Comparison of ENCODE assay signal across 21 mouse cellular contexts in genomic region chr10:16960971-16961370, GRCm38 (mm10).
DNase-seq lines count a peak whose midpoint lies in the region; ATAC-seq lines count a peak whose summit lies in the region.
"Had no signal": no experiment of that assay in that cellular context is flagged by ENCODE, and none has a peak within 500 bp of the region (broad histone marks: within the 10 kb centered on the region; RNA-seq: fewer than 3 reads in every experiment).

No protein-coding gene starts in this region.

- no peak for DNase-seq in liver, embryonic 11.5 days (ENCODE audit: low spot score)
- peak; percentile 71 for DNase-seq in fat pad, adult 2 months (ENCODE audit: extremely low read depth, low read depth, low spot score)
- DNase-seq in gonadal fat pad, adult 2 months (ENCODE audit: low read depth) = peak; percentile 57
- DNase-seq: adrenal gland, adult 2 months; adrenal gland, postnatal 10 days; adrenal gland, postnatal 25 days; cerebellum, adult 11 months; cerebellum, adult 18-20 months; cerebellum, adult 8-10 months; cerebellum, adult 9-11 months; cerebellum, postnatal 14 days; cerebellum, postnatal 36 days; embryo, embryonic 11 days; forebrain, postnatal 0 days had no signal

- H3K4me3 ChIP-seq in liver, embryonic 16.5 days (ENCODE audit: low read depth, low read length) = no peak overlapping the region
- no peak overlapping the region for H3K4me3 ChIP-seq in liver, embryonic 11.5 days (ENCODE audit: low read depth, low read length)
- H3K4me3 ChIP-seq in intestine, embryonic 16.5 days (ENCODE audit: low read length) = no peak overlapping the region
- H3K4me3 ChIP-seq: embryonic facial prominence, embryonic 13.5 days; embryonic facial prominence, embryonic 15.5 days; erythroblast, embryonic 14.5 days; forebrain, embryonic 13.5 days; forebrain, embryonic 15.5 days had no signal

- H3K36me3 ChIP-seq in liver, embryonic 16.5 days (ENCODE audit: control insufficient read depth, insufficient read depth) = no peaks in the 10 kb centered on the region
- no peaks in the 10 kb centered on the region for H3K36me3 ChIP-seq in liver, embryonic 11.5 days (ENCODE audit: control insufficient read depth, insufficient read depth, low read length)
- no peaks in the 10 kb centered on the region for H3K36me3 ChIP-seq in intestine, embryonic 16.5 days (ENCODE audit: control insufficient read depth, insufficient read depth, low read length)
- H3K36me3 ChIP-seq: embryonic facial prominence, embryonic 13.5 days; embryonic facial prominence, embryonic 15.5 days; forebrain, embryonic 15.5 days had no signal

- H3K4me1 ChIP-seq in liver, embryonic 16.5 days (ENCODE audit: control insufficient read depth, low read depth, low read length) = no peaks in the 10 kb centered on the region
- H3K4me1 ChIP-seq in liver, embryonic 11.5 days (replicated peaks; ENCODE audit: control insufficient read depth, insufficient read depth, low read length) = no peaks in the 10 kb centered on the region
- H3K4me1 ChIP-seq in intestine, embryonic 16.5 days (ENCODE audit: control insufficient read depth, insufficient read depth, low read length) = no peaks in the 10 kb centered on the region
- H3K4me1 ChIP-seq: embryonic facial prominence, embryonic 15.5 days; forebrain, embryonic 13.5 days; forebrain, embryonic 15.5 days had no signal

- H3K9me3 ChIP-seq in liver, embryonic 16.5 days (replicated peaks; ENCODE audit: control insufficient read depth, low read length) = no peaks in the 10 kb centered on the region
- no peaks in the 10 kb centered on the region for H3K9me3 ChIP-seq in liver, embryonic 11.5 days (ENCODE audit: control insufficient read depth, low read length)
- no peaks in the 10 kb centered on the region for H3K9me3 ChIP-seq in intestine, embryonic 16.5 days (ENCODE audit: control insufficient read depth, low read length)
- H3K9me3 ChIP-seq: embryonic facial prominence, embryonic 13.5 days; embryonic facial prominence, embryonic 15.5 days; forebrain, embryonic 13.5 days; forebrain, embryonic 15.5 days had no signal

- 66% methylated on average over 3 of the region's 3 CpGs for WGBS in liver, embryonic 16.5 days (ENCODE audit: insufficient replicate concordance)
- whole genome bisulfite sequencing in liver, embryonic 11.5 days = 82% methylated on average over 3 of the region's 3 CpGs
- WGBS in intestine, embryonic 16.5 days = 75% methylated on average over 3 of the region's 3 CpGs

- 0 out of 2 replicates have a peak, but pooled peaks have one; percentile 43 for ATAC-seq in liver, embryonic 16.5 days (ENCODE audit: low read depth)
- ATAC-seq in liver, embryonic 11.5 days (replicated peaks; ENCODE audit: low FRiP score) = no peak
- no peak for ATAC-seq in intestine, embryonic 16.5 days
- ATAC-seq: forebrain, embryonic 13.5 days; forebrain, embryonic 15.5 days; forebrain, postnatal 0 days had no signal

- no peaks in the 10 kb centered on the region for H3K27me3 ChIP-seq in liver, embryonic 16.5 days (ENCODE audit: control insufficient read depth, insufficient read depth, low read depth, low read length)
- H3K27me3 ChIP-seq in liver, embryonic 11.5 days (replicated peaks; ENCODE audit: control insufficient read depth, insufficient read depth, low read length) = no peaks in the 10 kb centered on the region
- H3K27me3 ChIP-seq in intestine, embryonic 16.5 days (replicated peaks; ENCODE audit: control insufficient read depth, insufficient read depth, low read length) = no peaks in the 10 kb centered on the region
- H3K27me3 ChIP-seq: embryonic facial prominence, embryonic 13.5 days; embryonic facial prominence, embryonic 15.5 days; forebrain, embryonic 13.5 days; forebrain, embryonic 15.5 days had no signal

- no peak overlapping the region for H3K4me2 ChIP-seq in liver, embryonic 16.5 days (ENCODE audit: low read depth, low read length)
- no peak overlapping the region for H3K4me2 ChIP-seq in liver, embryonic 11.5 days
- no peak overlapping the region for H3K4me2 ChIP-seq in intestine, embryonic 16.5 days (ENCODE audit: low read depth, low read length)
- H3K4me2 ChIP-seq: embryonic facial prominence, embryonic 13.5 days; embryonic facial prominence, embryonic 15.5 days; forebrain, embryonic 13.5 days; forebrain, embryonic 15.5 days had no signal

- no peak overlapping the region for H3K27ac ChIP-seq in liver, embryonic 16.5 days (ENCODE audit: low read length)
- H3K27ac ChIP-seq in liver, embryonic 11.5 days (ENCODE audit: low read depth, low read length) = no peak overlapping the region
- H3K27ac ChIP-seq in intestine, embryonic 16.5 days (ENCODE audit: low read length) = no peak overlapping the region
- H3K27ac ChIP-seq: embryonic facial prominence, embryonic 13.5 days; embryonic facial prominence, embryonic 15.5 days; forebrain, embryonic 13.5 days; forebrain, embryonic 15.5 days had no signal

- no peak overlapping the region for H3K9ac ChIP-seq in liver, embryonic 16.5 days (ENCODE audit: low read depth, low read length)
- H3K9ac ChIP-seq in liver, embryonic 11.5 days (ENCODE audit: low read depth, low read length) = no peak overlapping the region
- no peak overlapping the region for H3K9ac ChIP-seq in intestine, embryonic 16.5 days (ENCODE audit: low read depth, low read length)
- H3K9ac ChIP-seq: embryonic facial prominence, embryonic 13.5 days; embryonic facial prominence, embryonic 15.5 days; forebrain, embryonic 13.5 days; forebrain, embryonic 15.5 days; forebrain, postnatal 0 days had no signal
